Mouse (Mus musculus) testis, adult 2 months (tissue): ENCODE results near the gene Cib4. TPM values are rescaled to one million over a fixed set of nuclear protein-coding genes. Genes with fewer than 3 reads are reported as not detected.
A peak's percentile ranks its signal among the peaks of the same experiment; 100 is the strongest.

Experiments
- H3K27ac ChIP-seq: fragments of 200-500 bp; 2 replicates; pipeline ENCODE4 v1.5.1; 2012; ENCODE audit warnings: low read depth, low read length; ENCODE audit not compliant: control insufficient read depth, insufficient read depth
- H3K27me3 ChIP-seq: fragments of 200-500 bp; 2 replicates; pipeline ENCODE4 v1.6.1; 2012; ENCODE audit warnings: mild to moderate bottlenecking, low read length, moderate library complexity; ENCODE audit not compliant: control insufficient read depth, insufficient read depth
- H3K36me3 ChIP-seq: fragments of 200-500 bp; 2 replicates; pipeline ENCODE4 v1.6.1; 2012; ENCODE audit warnings: mild to moderate bottlenecking, low read length; ENCODE audit not compliant: control insufficient read depth, insufficient read depth
- H3K4me1 ChIP-seq: fragments of 200-500 bp; 2 replicates; pipeline ENCODE4 v1.6.1; 2012; ENCODE audit warnings: low read length; ENCODE audit not compliant: control insufficient read depth, insufficient read depth
- H3K4me3 ChIP-seq: fragments of 200-500 bp; 2 replicates; pipeline ENCODE4 v1.5.1; 2012; ENCODE audit warnings: low read depth, mild to moderate bottlenecking, low read length, moderate library complexity, mixed read lengths; ENCODE audit not compliant: control insufficient read depth
- CTCF ChIP-seq: fragments of 200-500 bp; IDR thresholded peaks from 2 replicates; pipeline ENCODE4 v1.5.1; 2012; ENCODE audit warnings: low read depth, mild to moderate bottlenecking, inconsistent platforms, low read length, moderate library complexity; ENCODE audit not compliant: control insufficient read depth, insufficient read depth, insufficient replicate concordance
- POLR2A ChIP-seq: fragments of 200-500 bp; IDR thresholded peaks from 2 replicates; pipeline ENCODE4 v1.6.1; 2012; ENCODE audit warnings: low read depth, mild to moderate bottlenecking, inconsistent platforms, low read length, moderate library complexity; ENCODE audit not compliant: control insufficient read depth
- polyA plus RNA-seq: library from polyadenylated mRNA; depleted of rRNA; stranded (reverse); fragments of >200 nt; gene quantifications from 2 replicates; pipeline ENCODE4 v1.2.3, GENCODE M21; 2012

Cib4 gene
- polyA plus RNA-seq, 1 experiment = 97.7 TPM

GRCm38 (mm10) chr5:30590231-30590630 is 44.6 kb upstream of the Cib4 start:
- H3K36me3 ChIP-seq = no peaks in the 10 kb centered on the region
- TF ChIP-seq CTCF (no peak), POLR2A (no peak)
- peaks cover 8% of the 10 kb centered on the region for H3K4me1 ChIP-seq
- H3K4me3 ChIP-seq = no peak overlapping the region
- 0 out of 2 replicates have a peak, but pooled peaks cover 2% of the 10 kb centered on the region for H3K27me3 ChIP-seq
- H3K27ac ChIP-seq = no peak overlapping the region

GRCm38 (mm10) chr5:30589546-30589945 is 43.9 kb upstream of the Cib4 start:
- H3K27ac ChIP-seq = no peak overlapping the region
- TF ChIP-seq CTCF = no peak
- no peak for TF ChIP-seq POLR2A
- H3K36me3 ChIP-seq = no peaks in the 10 kb centered on the region
- H3K27me3 ChIP-seq = 0 out of 2 replicates have a peak, but pooled peaks cover 2% of the 10 kb centered on the region
- H3K4me3 ChIP-seq = no peak overlapping the region
- H3K4me1 ChIP-seq = peaks cover 8% of the 10 kb centered on the region

- H3K27me3 ChIP-seq = 0 out of 2 replicates have a peak, but pooled peaks cover 2% of the 10 kb centered on the region
- H3K4me1 ChIP-seq = peaks cover 8% of the 10 kb centered on the region
- no peaks in the 10 kb centered on the region for H3K36me3 ChIP-seq
- 0 out of 2 replicates have a peak overlapping the region, but pooled peaks have one; percentile 3 for H3K4me3 ChIP-seq
- H3K27ac ChIP-seq = no peak overlapping the region
- TF ChIP-seq POLR2A = no peak
- no peak for TF ChIP-seq CTCF
These were observed 43.4 kb upstream of the Cib4 start for GRCm38 (mm10) chr5:30589069-30589468.

GRCm38 (mm10) chr5:30588301-30588968 is 42.8 kb upstream of the Cib4 start:
- peaks cover 8% of the 10 kb centered on the region for H3K4me1 ChIP-seq
- no peaks in the 10 kb centered on the region for H3K36me3 ChIP-seq
- peak overlapping the region; percentile 68 for H3K4me3 ChIP-seq
- no peak for TF ChIP-seq POLR2A
- no peak for TF ChIP-seq CTCF
- H3K27ac ChIP-seq = no peak overlapping the region
- H3K27me3 ChIP-seq = 0 out of 2 replicates have a peak, but pooled peaks cover 2% of the 10 kb centered on the region

GRCm38 (mm10) chr5:30587681-30588300 is 42.2 kb upstream of the Cib4 start, which contains the start of gene Kcnk3:
Gene Kcnk3 (plus strand): TSS chr5:30588170.
- H3K36me3 ChIP-seq = no peaks in the 10 kb centered on the region
- H3K27me3 ChIP-seq = 0 out of 2 replicates have a peak, but pooled peaks cover 2% of the 10 kb centered on the region
- H3K27ac ChIP-seq = no peak within 1 kb of the TSS
- peak within 1 kb of the TSS; percentile 68 for H3K4me3 ChIP-seq
- TF ChIP-seq POLR2A (no peak), CTCF (no peak)
- H3K4me1 ChIP-seq = peaks cover 8% of the 10 kb centered on the region

- no peak overlapping the region for H3K27ac ChIP-seq
- H3K4me1 ChIP-seq = peaks cover 8% of the 10 kb centered on the region
- no peaks in the 10 kb centered on the region for H3K36me3 ChIP-seq
- TF ChIP-seq POLR2A = no peak
- TF ChIP-seq CTCF = no peak
- 0 out of 2 replicates have a peak, but pooled peaks cover 2% of the 10 kb centered on the region for H3K27me3 ChIP-seq
- H3K4me3 ChIP-seq = no peak overlapping the region
These were observed 41.5 kb upstream of the Cib4 start for GRCm38 (mm10) chr5:30587101-30587500.

- Histone ChIP-seq H3K4me3 (no peak overlapping the region), H3K27me3 (0 out of 2 replicates have a peak, but pooled peaks cover 2% of the 10 kb centered on the region), H3K36me3 (no peaks in the 10 kb centered on the region), H3K4me1 (peaks cover 8% of the 10 kb centered on the region), H3K27ac (no peak overlapping the region)
- no peak for TF ChIP-seq CTCF
- no peak for TF ChIP-seq POLR2A
These were observed 41.0 kb upstream of the Cib4 start for GRCm38 (mm10) chr5:30586616-30587015.
